Mouse (Mus musculus): ENCODE results near the gene Ino80e.

DNA sequence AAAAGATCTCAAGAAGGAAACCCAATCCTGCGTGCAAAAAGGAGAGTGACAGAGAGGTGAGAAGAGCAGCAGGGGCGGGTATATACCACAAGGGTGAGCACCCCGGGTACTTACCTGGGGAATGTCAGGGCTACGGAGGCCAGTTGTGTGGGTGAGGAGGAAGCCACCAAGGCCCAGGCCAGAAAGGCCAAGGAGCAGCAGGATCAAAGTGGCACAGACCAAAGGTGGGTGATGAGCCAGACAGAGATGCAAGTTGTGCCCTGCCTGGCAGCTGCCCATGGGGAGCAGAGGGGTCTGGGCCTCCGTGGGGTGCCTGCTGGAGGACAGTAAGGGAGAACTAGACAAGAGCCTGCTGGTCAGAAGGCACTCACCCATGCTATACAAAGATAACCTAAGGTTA is 34.7 kb upstream of the Ino80e start:
- TF ChIP-seq CTCF (IDR thresholded peaks at IDR 0.05; ENCODE audit: low read depth, low read length) (no peak), POLR2AphosphoS5 (IDR thresholded peaks at IDR 0.05; ENCODE audit: insufficient replicate concordance, low read depth, low read length) (no peak), GATA2 (IDR thresholded peaks at IDR 0.05; ENCODE audit: borderline replicate concordance, low read depth, low read length) (no peak), TAL1 (conservative IDR thresholded peaks at IDR 0.05; ENCODE audit: low read depth, low read length) (no peak)

Measured in G1E (cell line).